Mouse (Mus musculus): ENCODE measurements around the gene Gnat2.
A peak's percentile ranks its signal among the peaks of the same experiment; 100 is the strongest.

Gene Gnat2

GRCm38 (mm10) chr3:108092536-108093115 lies at the start of gene Gnat2:
Gene Gnat2, plus strand, starts transcription at chr3:108092789.
- no peak for DNase-seq (ENCODE audit: low read depth, low spot score)

- DNase-seq (ENCODE audit: low read depth, low spot score): peak; percentile 95
Measured at GRCm38 (mm10) chr3:108044394-108045140, 48.0 kb upstream of the Gnat2 start, which contains the start of gene Gstm4. Gene Gstm4, minus strand, starts transcription at chr3:108044894.

GRCm38 (mm10) chr3:108046944-108047655 lies 45.5 kb upstream of the Gnat2 start:
- no peak for DNase-seq (ENCODE audit: low read depth, low spot score)

GRCm38 (mm10) chr3:108048306-108048705 lies 44.3 kb upstream of the Gnat2 start:
- DNase-seq (ENCODE audit: low read depth, low spot score): no peak

GRCm38 (mm10) chr3:108050493-108050892 lies 42.1 kb upstream of the Gnat2 start:
- DNase-seq (ENCODE audit: low read depth, low spot score): no peak

- peak; percentile 91 for DNase-seq (ENCODE audit: low read depth, low spot score)
Measured at GRCm38 (mm10) chr3:108061420-108061819, 31.2 kb upstream of the Gnat2 start.

- no peak for DNase-seq (ENCODE audit: low read depth, low spot score)
Measured at GRCm38 (mm10) chr3:108062648-108063047, 29.9 kb upstream of the Gnat2 start.

- no peak for DNase-seq (ENCODE audit: low read depth, low spot score)
Measured at GRCm38 (mm10) chr3:108064672-108065071, 27.9 kb upstream of the Gnat2 start.

- no peak for DNase-seq (ENCODE audit: low read depth, low spot score)
Measured at GRCm38 (mm10) chr3:108065551-108065950, 27.0 kb upstream of the Gnat2 start.

GRCm38 (mm10) chr3:108067370-108067934 lies 25.1 kb upstream of the Gnat2 start:
- no peak for DNase-seq (ENCODE audit: low read depth, low spot score)

- no peak for DNase-seq (ENCODE audit: low read depth, low spot score)
Measured at GRCm38 (mm10) chr3:108068826-108069225, 23.8 kb upstream of the Gnat2 start.

GRCm38 (mm10) chr3:108069231-108069870 lies 23.2 kb upstream of the Gnat2 start:
- no peak for DNase-seq (ENCODE audit: low read depth, low spot score)

GRCm38 (mm10) chr3:108070295-108071293 lies 22.0 kb upstream of the Gnat2 start:
- peak; percentile 61 for DNase-seq (ENCODE audit: low read depth, low spot score)

- no peak for DNase-seq (ENCODE audit: low read depth, low spot score)
Measured at GRCm38 (mm10) chr3:108072983-108073569, 19.5 kb upstream of the Gnat2 start.

- no peak for DNase-seq (ENCODE audit: low read depth, low spot score)
Measured at GRCm38 (mm10) chr3:108076836-108077235, 15.8 kb upstream of the Gnat2 start.

- DNase-seq (ENCODE audit: low read depth, low spot score): no peak
Measured at GRCm38 (mm10) chr3:108081681-108082080, 10.9 kb upstream of the Gnat2 start.

GRCm38 (mm10) chr3:108082251-108082875 lies 10.2 kb upstream of the Gnat2 start:
- no peak for DNase-seq (ENCODE audit: low read depth, low spot score)

- no peak for DNase-seq (ENCODE audit: low read depth, low spot score)
Measured at GRCm38 (mm10) chr3:108083161-108083560, 9.4 kb upstream of the Gnat2 start.

- DNase-seq (ENCODE audit: low read depth, low spot score): peak; percentile 52
Measured at GRCm38 (mm10) chr3:108083904-108084407, 8.6 kb upstream of the Gnat2 start.

Data from brain, adult 2 months (tissue).